Mouse (Mus musculus): ENCODE measurements around the gene Noxred1.
"Not testable (repeated sequence)": the region's sequence is repeated elsewhere in the genome, so short reads cannot be mapped to it uniquely, and the experiment has no call there.

The Noxred1 gene

DNA sequence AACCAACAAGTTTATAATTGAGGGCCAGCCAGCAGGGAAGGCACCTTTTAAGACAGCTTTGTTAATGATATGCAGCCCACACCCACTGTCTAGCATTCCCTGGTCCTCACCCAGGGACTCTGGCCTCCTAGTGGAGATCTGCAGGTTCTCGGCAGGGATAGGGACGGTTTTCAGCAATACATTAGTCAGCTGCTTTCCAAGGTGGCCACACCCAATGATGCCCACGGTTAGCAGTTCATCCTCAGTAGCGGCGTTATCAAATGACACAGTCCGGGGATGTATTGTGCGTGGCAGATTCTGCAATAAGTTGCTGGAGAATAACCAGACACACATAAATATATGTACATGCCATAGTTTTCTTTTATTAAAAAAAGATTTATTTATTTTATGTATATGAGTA lies 11.7 kb downstream of the Noxred1 start:
- no peak for DNase-seq

DNA sequence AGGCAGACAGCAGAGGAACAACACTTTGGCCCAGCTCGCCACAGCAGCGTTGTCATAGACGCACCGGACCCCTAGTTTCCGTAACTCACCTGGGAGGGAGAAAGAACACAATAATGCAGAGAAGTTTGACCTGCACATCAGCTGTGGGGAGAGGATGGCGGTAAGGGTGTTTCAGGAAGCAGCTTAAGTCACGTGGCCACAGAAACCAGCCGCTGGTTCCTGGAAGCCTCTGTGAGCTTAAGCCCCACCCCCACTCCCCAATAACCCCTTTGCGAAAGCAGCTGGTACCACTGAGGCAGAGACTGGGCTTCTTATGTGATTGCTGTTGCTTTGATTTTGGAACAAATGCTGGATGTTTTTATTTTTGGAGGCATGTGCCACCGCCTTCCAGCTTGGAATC lies 13.6 kb downstream of the Noxred1 start:
- peak; percentile 24 for DNase-seq

- no peak for DNase-seq
These were observed 19.2 kb downstream of the Noxred1 start for GRCm38 (mm10) chr12:87219362-87219761.

DNA sequence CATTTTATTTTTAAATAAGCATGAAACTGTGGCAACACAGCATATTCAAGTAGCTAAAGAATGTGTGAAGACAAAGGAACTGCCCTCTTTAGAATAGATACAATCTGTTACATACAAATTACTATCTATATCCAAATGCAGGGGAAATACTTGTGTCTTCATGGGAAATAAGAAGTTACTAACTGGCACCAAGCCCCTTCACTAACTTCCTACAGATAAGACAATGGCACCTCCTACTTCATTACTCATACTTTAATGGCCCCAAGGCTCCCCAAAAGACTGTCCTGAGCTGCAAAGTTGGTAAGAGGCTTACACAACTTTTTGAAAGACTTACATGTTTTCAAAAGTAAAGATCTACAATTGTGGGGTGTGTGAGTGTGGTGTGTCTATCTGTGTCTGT lies 20.9 kb downstream of the Noxred1 start:
- DNase-seq: no peak

DNA sequence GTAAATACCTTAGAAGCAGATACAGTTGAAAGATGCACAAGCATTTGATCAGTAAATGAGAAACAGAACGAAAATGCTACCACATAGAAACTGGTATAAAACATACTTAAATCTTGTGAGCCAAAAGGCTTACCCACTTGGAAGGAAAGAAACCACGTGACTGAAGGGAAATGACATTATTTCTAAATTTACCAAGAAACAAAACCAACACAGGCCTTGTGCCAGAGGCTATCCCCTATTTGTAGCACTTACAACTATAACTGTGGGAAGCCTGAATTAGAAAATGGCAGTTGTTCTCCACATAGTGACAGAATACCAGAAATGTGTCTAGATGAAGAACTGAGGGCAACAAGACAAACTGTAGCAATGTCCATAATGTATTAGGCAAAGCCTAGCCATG lies 22.5 kb downstream of the Noxred1 start:
- no peak for DNase-seq

DNA sequence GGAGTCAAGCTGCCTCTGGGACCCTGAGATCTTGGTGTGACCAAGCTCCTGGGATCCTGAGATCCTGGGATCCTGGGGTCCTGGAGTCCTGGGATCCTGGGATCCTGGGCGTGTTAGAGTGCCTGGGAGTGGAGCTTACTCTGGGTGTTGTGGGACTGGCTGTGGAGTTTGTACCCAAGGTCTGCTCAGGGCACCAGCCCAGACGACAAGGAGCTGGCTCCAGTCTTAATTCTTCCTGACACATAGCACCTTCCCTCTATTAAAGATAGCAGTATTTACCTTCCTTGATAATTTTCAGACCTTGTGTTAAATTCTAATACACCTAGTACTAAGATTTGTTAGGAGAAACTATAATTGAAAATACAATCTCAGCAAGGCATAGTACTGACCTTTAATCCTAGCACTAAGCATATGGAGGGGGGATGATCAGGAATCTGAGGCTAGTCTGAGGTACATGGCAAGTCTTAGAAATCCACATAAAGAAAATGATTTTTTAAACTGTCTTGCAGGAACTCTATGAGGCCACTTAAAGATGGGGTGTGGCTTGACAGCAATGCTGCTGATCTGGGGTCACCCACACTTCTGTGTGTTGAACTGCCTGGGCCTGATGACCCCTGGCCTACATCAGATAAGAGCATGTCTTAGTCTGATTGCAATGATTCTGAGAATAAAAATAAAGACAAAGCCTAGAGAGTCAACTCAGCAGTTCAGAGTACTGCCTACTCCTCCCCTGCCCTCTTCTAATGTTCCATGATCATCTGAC lies 25.5 kb downstream of the Noxred1 start:
- no peak for DNase-seq

- DNase-seq: not testable (repeated sequence)
These were observed 32.7 kb downstream of the Noxred1 start for GRCm38 (mm10) chr12:87205789-87206188.

GRCm38 (mm10) chr12:87201694-87202093 lies 36.8 kb downstream of the Noxred1 start:
- DNase-seq: no peak

DNA sequence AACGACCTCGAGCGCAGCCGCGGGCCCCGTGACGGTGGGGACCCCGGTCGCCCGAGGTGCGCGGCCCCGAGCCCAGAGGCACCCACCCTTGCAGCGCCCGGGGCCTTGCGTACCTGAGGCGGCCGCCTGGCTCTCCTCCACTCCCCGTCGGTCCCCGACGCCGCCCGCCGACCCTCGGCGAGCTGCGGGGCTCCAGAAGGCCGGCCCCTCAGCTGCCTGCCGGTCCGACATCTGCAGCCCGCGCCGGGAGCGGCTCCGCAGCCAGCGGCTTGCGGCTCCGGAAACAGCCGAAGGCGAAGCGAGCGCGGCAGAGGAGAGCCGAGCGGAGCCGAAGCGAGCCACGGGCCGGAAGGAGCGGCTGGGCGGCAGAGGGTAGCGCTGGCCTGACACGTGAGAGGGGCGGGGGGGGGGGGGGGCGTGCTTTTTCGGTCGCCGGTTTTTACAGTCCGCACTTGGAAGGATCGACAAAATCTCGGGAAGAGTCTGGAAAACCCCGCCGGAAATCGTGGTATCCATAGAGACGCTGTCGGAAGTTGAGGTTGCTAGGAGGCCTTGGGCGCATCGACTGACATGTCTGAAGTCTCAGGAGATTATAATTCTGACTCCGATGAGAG lies 38.5 kb downstream of the Noxred1 start, which contains the start of gene Tmed8:
TSS of gene Tmed8 (minus strand) at position 482 of the 614 bp plus-strand sequence.
- peak; percentile 91 for DNase-seq

DNA sequence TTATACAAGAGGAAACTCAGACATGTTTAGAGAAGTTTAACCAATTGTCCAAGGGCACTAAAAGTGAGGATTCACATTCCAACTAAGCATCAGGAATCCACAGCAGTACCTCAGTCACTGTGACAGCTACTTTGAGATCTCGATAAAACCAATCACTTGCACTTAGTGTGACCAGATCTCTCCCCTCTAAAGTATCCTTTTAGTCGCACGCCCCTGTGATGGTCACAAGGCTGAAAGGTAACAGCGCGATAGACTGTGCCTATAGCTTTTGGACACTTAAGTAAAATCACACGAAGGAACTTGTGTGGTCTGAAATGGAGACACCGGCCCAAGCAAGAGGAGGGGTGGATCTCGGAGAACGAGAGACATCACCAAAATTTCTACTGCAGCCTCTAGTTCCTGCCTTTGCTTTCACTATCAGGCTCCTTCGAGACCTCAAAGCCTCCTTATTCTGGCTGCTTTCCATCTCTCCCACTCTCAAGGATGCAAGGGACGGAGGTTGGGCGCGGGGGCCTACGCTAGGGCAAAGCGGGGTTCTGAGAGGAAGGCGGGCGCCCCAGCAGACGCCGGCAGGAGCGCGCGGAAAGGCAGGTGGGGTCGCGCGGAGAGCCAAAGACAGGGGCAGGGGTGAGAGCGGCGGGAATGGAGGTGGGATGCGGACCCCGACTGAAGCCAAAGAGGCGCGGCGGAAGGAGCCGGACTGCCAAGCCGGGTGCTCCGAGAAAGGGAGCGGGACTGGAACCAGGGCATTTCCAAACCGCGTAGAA lies 39.1 kb downstream of the Noxred1 start, which contains the start of gene Samd15:
TSS of gene Samd15 (plus strand) at position 518 of the 767 bp plus-strand sequence.
- peak; percentile 81 for DNase-seq

GRCm38 (mm10) chr12:87198792-87199191 lies 39.7 kb downstream of the Noxred1 start:
- DNase-seq: no peak

DNA sequence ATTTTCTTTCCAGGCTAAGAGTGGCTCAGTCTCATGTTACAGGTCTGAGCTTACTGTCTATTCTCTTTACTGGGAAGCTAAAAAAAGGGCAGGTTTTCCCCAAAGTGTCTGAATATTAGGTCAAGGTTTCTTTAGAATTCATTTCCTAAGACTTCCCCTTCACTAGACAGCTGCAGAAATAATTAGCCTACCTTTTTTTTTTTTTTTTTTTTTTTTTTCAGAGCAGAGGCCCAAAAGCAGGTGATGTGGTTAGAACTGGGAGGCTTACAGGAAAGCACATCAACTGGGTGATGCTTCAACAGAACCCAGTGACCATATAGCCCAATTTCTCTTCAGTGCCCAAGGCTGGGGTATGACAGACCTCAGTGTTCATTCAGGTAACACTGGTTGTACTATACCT lies 42.2 kb downstream of the Noxred1 start:
- DNase-seq: no peak

- no peak for DNase-seq
These were observed 43.5 kb downstream of the Noxred1 start for GRCm38 (mm10) chr12:87195069-87195468.

DNA sequence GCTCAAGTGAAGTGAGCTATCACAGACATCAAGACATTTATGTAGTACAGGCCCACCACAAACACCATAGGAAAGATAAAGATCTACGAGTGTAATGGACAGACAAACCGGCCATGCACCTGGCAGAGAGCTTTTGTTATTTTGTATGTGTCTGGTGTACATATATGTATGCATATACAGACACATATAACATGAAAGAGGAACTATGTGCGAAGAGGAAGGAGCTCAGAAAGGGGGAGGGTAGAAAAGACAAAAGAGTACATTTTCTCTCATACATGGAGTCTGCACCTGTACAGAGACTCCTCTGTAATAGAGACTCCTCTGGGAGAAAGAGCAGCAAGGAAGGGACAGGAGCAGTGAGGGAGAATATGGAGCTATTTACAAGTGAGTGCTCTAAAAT lies 45.5 kb downstream of the Noxred1 start:
- no peak for DNase-seq

DNA sequence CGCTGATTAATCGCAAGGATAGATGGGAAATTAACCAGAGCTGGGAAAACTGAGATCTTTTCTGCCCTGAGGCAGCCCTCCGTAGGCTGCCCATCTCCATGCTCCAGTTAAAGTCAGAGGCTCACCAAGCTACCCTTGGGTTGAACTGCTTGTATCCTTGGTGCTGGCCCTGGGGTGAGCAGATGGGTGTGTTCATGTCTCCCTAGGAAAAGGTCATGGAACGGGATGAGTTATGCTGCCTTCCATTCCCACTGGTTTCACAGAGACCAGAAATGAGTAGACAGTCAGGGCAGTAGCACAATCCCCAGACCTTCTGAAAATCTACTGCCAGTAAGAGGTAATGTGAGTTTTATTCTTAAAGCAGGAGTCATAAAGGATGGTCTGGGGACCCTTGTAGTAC lies 60.9 kb downstream of the Noxred1 start:
- DNase-seq: no peak

DNA sequence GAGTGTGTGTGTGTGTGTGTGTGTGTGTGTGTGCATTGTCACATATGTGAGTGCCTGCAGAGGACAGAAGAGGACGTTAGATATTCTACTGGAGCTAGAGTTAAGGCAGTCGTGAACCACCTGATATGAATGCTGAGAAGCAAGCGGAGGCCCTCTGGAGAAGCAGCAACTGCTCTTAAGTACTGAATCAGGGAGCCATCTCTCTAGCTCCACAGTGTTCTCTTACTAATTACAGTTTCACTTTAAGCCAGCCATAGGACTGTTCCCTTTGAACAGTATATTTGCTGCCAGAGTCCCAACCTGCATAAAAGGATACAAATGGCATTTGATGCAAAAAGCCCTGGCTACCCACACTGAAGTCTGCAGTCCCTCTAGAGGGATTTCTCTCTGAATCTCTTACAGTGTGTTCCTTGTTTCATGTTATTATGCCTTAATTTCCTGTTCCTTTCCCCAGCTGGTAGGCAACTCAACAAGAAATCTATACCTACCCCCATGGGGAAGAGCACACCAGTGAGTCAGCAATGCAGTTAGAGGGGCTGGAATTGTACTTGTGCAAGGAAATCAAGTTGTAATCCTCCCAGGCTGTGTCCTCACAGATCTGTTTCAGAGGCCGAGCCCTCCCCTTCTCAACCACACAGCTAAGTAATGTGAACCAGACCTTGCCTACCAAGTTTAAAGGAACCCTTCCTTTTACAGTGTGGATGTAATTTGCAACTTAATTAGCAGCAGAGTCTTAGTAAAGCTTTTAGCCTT lies 63.2 kb downstream of the Noxred1 start:
- no peak for DNase-seq
